Mouse (Mus musculus) frontal cortex, postnatal 10 days (tissue): ENCODE results near the gene Enthd1.
"Not testable (repeated sequence)": the region's sequence is repeated elsewhere in the genome, so short reads cannot be mapped to it uniquely, and the experiment has no call there.

Experiments
- DNase-seq, 2 experiments: peaks; one replicate each; pipeline ENCODE4 v3.0.0; 2022; ENCODE audit warnings: low spot score in 2 of 2, mixed read lengths in 1 of 2

Gene Enthd1

GRCm38 (mm10) chr15:80538075-80538474 lies 26.9 kb downstream of the Enthd1 start:
- no peak for DNase-seq

DNA sequence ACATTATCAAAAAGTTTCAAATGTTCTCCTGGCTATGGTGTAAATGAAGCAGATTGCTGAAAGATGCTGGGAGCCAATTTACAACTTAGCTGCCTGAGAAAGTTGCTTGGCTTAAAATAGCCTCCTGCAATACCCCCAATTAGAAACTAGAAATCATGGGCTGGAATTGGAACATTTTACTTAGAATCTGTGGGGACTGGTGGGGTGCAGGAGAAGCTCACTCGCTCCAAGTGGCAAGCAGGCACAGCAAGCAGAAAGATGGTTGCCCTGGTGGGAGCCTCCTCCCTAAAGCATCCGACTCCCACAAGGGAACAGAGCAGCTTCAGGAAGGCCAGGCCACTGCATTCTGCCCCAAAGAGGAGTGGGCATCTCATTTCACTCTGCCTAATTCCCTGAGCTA lies 28.9 kb downstream of the Enthd1 start:
- no peak for DNase-seq

DNA sequence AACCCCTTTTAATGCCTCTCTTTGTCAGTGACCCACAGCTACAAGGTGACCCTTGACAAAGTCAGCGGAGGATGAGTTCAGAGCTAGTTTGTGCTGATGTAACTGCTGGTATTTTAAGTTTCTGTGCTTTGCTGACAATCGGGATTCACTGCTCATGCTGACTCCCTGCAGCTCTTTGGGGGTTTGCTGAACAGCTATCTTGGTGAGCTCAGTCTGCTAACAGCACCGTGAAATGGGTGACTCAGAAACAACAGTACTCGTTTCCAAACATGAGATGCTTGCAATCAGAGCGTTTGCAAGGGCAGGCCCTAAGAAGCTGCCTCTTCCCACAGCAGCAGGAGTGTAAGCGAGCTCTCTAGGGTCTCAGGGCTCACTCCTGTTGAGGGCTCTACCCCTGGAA lies 31.7 kb downstream of the Enthd1 start:
- DNase-seq: no peak

- no peak for DNase-seq
Measured at GRCm38 (mm10) chr15:80532281-80533072, 32.5 kb downstream of the Enthd1 start.

GRCm38 (mm10) chr15:80531026-80531425 lies 33.9 kb downstream of the Enthd1 start:
- no peak for DNase-seq

DNA sequence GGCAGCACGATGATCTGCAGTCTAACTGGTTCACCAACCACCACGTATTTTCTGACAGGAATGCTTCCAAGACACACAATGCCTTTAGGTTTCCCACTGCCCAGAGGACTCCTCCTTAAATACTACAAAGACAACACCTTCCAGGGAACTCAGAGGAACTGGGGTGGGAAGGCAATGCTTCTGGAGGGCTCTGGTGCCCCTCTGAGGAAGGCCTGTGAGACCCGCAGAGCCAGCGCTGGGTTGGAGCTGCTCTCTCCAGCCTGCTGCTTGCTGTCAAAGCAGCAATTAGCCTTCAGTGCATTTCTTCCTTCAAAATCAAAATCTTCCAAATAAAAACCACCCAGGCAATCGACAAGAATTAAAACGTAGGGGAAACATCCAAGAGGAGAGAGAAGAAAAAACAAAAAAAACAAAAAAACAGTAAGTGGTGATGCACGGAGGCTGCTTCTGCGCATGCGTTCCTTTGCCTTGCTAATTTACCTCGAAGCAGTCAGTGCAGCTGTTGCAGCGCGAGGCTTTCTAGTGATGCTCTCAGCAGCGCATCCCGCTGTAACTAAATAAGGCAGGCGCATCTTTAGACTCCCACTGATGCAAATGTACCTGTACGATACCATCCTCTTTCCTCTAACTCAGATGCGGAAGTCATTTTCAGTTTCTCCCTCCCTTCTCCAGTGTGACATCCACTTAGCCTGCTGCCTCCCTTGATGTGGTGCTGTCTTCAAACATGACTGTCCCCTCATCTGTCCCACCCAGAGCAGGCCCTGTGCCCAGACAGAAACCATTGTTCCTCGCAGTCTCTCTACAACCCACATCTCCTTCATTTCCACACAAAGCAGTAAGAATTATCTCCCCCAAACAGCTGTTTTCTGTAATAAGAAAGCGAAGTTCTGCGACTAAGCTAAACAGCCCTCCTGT lies 34.7 kb downstream of the Enthd1 start:
- peak in 1 of 2 experiments; percentile 39 for DNase-seq

DNA sequence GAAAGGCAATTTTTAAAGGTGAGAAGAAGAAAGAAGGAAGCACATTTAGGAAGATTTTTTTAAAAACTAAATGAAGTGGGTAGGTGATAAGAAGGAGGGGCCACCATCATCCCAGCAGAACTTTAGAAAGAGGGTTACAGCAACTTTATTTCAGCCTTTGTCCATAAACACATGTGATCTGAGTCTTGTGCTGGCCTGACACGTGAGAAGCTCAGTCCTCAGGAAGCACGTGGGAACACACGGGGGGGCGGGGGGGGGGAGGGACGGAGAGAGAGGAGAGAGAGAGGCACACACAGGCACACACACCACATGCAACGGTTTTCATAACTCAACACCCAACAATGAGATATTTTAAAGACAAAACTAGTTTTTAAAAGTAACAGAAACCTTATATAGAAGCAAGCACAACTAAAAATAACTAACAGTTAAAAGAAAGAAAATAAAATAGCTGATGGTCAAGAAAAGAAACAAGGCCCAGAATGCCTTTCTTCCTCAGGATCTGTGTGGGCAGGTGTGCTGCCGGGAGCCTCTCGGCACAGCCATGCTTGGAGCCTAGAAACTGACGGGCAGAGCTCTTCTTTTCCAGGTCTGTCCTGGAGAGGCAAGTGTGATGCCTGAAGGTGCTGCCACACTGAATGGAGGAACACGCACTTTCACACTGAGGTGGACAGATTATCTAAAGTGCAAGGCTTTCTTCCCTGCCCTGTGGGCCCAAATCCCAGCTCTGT lies 43.1 kb downstream of the Enthd1 start:
- no peak for DNase-seq

DNA sequence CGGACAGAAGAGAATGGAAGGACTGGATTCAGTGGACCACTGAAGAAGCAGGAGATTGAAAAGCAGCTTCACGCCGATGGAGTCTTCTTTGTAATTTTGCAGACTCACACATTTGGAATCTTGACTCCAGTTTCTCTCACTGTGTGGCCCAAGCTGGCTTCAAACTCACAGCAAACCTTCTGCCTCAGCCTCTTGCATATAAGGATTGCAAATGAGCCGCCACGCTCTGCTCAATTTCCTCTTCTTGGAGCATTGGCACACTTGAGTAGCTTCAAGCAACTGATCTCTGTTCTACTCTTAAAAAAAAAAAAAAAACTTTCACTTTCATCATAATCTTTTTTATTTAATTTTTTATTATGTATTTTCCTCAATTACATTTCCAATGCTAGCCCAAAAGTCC lies 45.0 kb downstream of the Enthd1 start:
- no peak for DNase-seq

- DNase-seq: no peak
Measured at GRCm38 (mm10) chr15:80518567-80519223, 46.3 kb downstream of the Enthd1 start.

- peak; percentile 38 to 55 for DNase-seq
Measured at GRCm38 (mm10) chr15:80517996-80518395, 47.0 kb downstream of the Enthd1 start.

GRCm38 (mm10) chr15:80516525-80516924 lies 48.4 kb downstream of the Enthd1 start:
- no peak for DNase-seq

DNA sequence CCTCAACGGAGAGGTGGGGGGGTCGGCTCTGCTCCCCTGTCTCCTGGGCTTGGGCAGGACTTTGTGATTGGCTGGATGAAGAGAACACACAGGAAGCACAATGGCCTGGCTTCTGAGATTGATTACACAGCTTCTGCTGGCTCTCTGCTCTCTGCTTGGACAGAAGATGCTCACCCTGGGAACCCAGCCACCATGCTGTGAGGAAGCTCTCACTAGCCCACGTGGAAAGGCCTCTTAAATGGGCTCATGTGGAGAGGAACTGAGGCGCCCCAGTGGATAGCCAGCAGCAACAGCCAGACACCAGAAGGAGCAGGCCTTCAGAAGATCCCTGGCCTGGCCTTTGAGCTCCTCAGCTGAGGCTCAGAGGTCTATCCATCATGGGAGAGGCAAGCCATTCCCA lies 59.9 kb downstream of the Enthd1 start:
- DNase-seq: no peak

DNA sequence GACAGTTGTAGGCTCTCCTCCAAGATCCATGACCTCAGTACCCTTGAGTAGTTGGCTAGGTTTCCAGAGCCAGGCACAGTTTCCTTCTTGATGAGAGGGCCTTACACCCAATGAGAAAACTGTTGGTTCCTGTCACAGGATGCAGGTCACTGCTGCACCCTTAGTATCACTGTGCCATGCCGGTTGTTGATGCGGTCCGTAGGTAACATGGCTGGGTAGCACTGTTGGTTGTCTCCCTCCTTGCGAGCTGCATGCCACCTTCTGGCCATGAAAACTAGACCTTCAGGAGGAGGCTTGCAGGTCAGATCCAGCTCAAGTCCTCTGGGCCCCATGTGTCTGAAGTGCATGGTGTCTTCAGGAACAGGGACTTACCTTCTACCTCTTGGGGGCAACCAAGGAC lies 61.8 kb downstream of the Enthd1 start:
- DNase-seq: not testable (repeated sequence)

- no peak for DNase-seq
Measured at GRCm38 (mm10) chr15:80502741-80503140, 62.2 kb downstream of the Enthd1 start.

DNA sequence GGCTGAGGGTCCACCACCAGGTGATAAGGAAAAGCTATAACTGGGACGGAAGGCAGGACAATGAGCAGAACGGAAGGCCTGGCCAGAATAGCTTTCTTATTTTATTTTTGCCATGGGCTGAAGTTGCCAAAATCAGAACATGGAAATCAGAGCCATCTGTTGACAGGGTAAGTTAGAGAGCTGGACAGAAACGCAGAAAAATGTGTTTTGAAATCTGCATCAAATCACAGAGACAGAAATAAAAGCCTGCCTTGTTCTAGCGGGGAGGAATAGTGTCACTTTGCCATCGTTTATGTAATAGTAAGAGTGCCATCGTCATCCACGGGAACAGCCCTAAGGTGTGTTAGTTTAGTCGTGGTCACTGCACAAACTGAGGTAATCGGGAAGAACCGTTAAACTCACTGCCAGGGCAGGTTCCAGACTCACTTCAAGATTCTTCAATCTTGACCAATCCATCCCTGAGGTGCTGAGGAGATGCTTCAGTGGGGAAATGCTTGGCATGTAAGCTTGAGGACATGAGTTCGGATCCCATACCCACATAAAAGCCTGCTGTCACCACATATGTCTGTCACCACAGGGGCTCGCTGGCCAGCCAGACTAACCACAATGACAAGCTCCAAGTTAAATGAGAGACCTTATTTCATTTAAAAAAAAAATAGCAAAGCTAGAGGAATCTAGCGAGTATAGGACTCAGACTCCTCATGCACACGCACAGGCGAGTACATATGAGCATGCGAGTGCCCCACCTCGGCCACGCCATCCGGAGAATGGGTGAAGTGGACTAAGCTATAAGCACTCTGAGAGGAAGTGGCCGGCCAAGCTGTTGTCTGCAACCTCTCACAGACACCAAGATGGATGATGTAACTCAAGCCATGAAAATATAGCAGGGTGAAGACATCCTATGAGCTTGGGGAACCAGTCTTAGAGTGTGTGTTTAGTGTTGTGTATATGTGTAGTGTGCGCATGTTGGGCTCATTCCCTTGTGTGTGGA lies 63.6 kb downstream of the Enthd1 start:
- no peak for DNase-seq

- no peak for DNase-seq
Measured at GRCm38 (mm10) chr15:80500426-80500825, 64.5 kb downstream of the Enthd1 start.

DNA sequence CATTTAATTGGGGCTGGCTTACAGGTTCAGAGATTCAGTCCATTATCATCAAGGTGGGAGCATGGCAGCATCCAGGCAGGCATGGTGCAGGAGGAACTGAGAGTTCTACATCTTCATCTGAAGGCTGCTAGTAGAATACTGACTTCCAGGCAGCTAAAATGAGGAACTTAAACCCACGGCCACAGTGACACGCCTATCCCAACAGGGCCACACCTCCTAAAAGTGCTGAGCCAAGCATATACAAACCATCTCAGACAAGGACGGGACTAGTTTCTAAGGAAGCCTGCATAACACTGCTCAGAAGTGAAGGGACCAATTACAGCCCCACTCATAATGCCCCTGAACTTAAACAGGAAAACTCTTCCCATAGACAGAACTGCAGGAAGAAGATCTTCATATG lies 67.2 kb downstream of the Enthd1 start:
- not testable (repeated sequence) for DNase-seq

- DNase-seq: no peak
Measured at GRCm38 (mm10) chr15:80491505-80491904, 73.5 kb downstream of the Enthd1 start.

- no peak for DNase-seq
Measured at GRCm38 (mm10) chr15:80490151-80490550, 74.8 kb downstream of the Enthd1 start.

DNA sequence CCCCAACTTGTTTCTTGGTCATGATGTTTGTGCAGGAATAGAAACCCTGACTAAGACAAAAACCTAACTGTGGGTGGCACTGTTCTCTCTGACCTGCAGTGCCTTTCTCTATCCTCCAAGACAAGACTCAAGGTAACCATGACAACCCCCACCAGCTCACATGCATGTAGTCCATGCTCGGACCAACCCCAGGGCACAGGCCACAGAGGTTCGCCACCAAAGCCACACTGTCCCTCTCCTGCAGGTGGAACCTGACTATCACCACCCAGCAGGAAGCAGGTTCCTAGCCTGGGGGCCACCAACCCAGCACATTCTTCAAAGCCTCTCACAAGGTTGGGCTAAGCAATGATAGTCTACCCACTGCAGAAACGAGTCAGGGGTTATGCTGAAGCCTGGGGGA lies 76.3 kb downstream of the Enthd1 start:
- no peak for DNase-seq
